Mouse (Mus musculus) hindbrain, embryonic 11.5 days (tissue): ENCODE data around the gene Wnk1. TPM values are rescaled to one million over a fixed set of nuclear protein-coding genes. Genes with fewer than 3 reads are reported as not detected.

Experiments used
- ATAC-seq: fragments of 200-750 bp; cut with Nextera tagmentation; 2 replicates; pipeline ENCODE4 v1.8.0; 2017; ENCODE audit warnings: mild to moderate bottlenecking, moderate TSS enrichment, moderate library complexity; ENCODE audit not compliant: low FRiP score
- DNase-seq: peaks from one replicate; pipeline ENCODE4 v3.0.0-alpha.2; 2015; ENCODE audit warnings: low spot score
- H3K27ac ChIP-seq: fragments of 300-500 bp; sonication (generic); 2 replicates; pipeline ENCODE4 v1.5.1; 2014; ENCODE audit warnings: mild to moderate bottlenecking, low read depth, low read length
- H3K27me3 ChIP-seq: fragments of 300-500 bp; sonication (generic); 2 replicates; pipeline ENCODE4 v1.6.1; 2014; ENCODE audit warnings: mild to moderate bottlenecking, low read length, moderate library complexity, mixed read lengths; ENCODE audit not compliant: control insufficient read depth, insufficient read depth
- H3K36me3 ChIP-seq: fragments of 300-500 bp; sonication (generic); 2 replicates; pipeline ENCODE4 v1.6.1; 2014; ENCODE audit warnings: mild to moderate bottlenecking, low read length, moderate library complexity, mixed read lengths; ENCODE audit not compliant: control insufficient read depth, insufficient read depth
- H3K4me1 ChIP-seq: fragments of 300-500 bp; sonication (generic); replicated peaks from 2 replicates; pipeline ENCODE4 v1.6.1; 2014; ENCODE audit warnings: low read length, mixed read lengths; ENCODE audit not compliant: control insufficient read depth, insufficient read depth
- H3K4me2 ChIP-seq: fragments of 300-500 bp; sonication (generic); replicated peaks from 2 replicates; pipeline ENCODE4 v1.6.1; 2014; ENCODE audit warnings: mild to moderate bottlenecking, low read depth, low read length
- H3K4me3 ChIP-seq: fragments of 300-500 bp; sonication (generic); 2 replicates; pipeline ENCODE4 v1.5.1; 2014; ENCODE audit warnings: low read depth, low read length
- H3K9ac ChIP-seq: fragments of 300-500 bp; sonication (generic); 2 replicates; pipeline ENCODE4 v1.6.1; 2014; ENCODE audit warnings: low read depth, low read length
- H3K9me3 ChIP-seq: fragments of 300-500 bp; sonication (generic); 2 replicates; pipeline ENCODE4 v1.6.1; 2016; ENCODE audit warnings: low read length; ENCODE audit not compliant: control insufficient read depth
- WGBS: fragments of 180-500 bp; shearing (Covaris S2); extraction: QIAGEN DNeasy Blood & Tissue Kit; methylation state at CpG from one replicate; pipeline ENCODE4 v1.1.7; 2014; 5-methylcytosine and 5-hydroxymethylcytosine counted together
- polyA plus RNA-seq: library from polyadenylated mRNA; unstranded; fragments of >200 nt; fragmentation: Nextera tagmentation; extraction: Ambion mirVana; gene quantifications from 2 replicates; pipeline ENCODE4 v1.2.1, GENCODE M21; 2014

The Wnk1 gene
- polyA plus RNA-seq, 1 experiment from 2014 or later: 91.7 TPM

- DNase-seq (peak; percentile 54), ATAC-seq (no peak)
- Histone ChIP-seq H3K36me3 (no peaks in the 10 kb centered on the region), H3K4me1 (no peaks in the 10 kb centered on the region), H3K27ac (no peak overlapping the region), H3K4me2 (no peak overlapping the region), H3K4me3 (no peak overlapping the region), H3K27me3 (no peaks in the 10 kb centered on the region), H3K9me3 (no peaks in the 10 kb centered on the region), H3K9ac (no peak overlapping the region)
Measured at GRCm38 (mm10) chr6:120001718-120002117, 36.8 kb downstream of the Wnk1 start.

GRCm38 (mm10) chr6:119996480-119996879 lies 42.0 kb downstream of the Wnk1 start:
- Histone ChIP-seq H3K9ac (no peak overlapping the region), H3K4me3 (no peak overlapping the region), H3K4me1 (no peaks in the 10 kb centered on the region), H3K4me2 (no peak overlapping the region), H3K27me3 (no peaks in the 10 kb centered on the region), H3K9me3 (no peaks in the 10 kb centered on the region), H3K27ac (no peak overlapping the region), H3K36me3 (no peaks in the 10 kb centered on the region)
- DNase-seq (no peak), ATAC-seq (no peak)
- 97% methylated on average over 1 of the region's 1 CpGs for WGBS

- H3K4me2 ChIP-seq: no peak overlapping the region
- no peak overlapping the region for H3K27ac ChIP-seq
- ATAC-seq (no peak), DNase-seq (peak; percentile 12)
- no peaks in the 10 kb centered on the region for H3K4me1 ChIP-seq
- 63% methylated on average over 4 of the region's 4 CpGs for WGBS
- H3K27me3 ChIP-seq: no peaks in the 10 kb centered on the region
- H3K9me3 ChIP-seq: no peaks in the 10 kb centered on the region
- no peak overlapping the region for H3K9ac ChIP-seq
- peaks cover 5% of the 10 kb centered on the region; the same call in 1 of the 2 replicates for H3K36me3 ChIP-seq
- no peak overlapping the region for H3K4me3 ChIP-seq
Measured at GRCm38 (mm10) chr6:119924235-119925005, 114.1 kb downstream of the Wnk1 start.

- Histone ChIP-seq H3K4me2 (no peak overlapping the region), H3K36me3 (peaks cover 5% of the 10 kb centered on the region; the same call in 1 of the 2 replicates), H3K4me3 (no peak overlapping the region), H3K27ac (no peak overlapping the region), H3K9ac (no peak overlapping the region), H3K27me3 (no peaks in the 10 kb centered on the region), H3K9me3 (no peaks in the 10 kb centered on the region), H3K4me1 (no peaks in the 10 kb centered on the region)
- DNase-seq (no peak), ATAC-seq (no peak)
- WGBS: 95% methylated on average over 4 of the region's 4 CpGs
Measured at GRCm38 (mm10) chr6:119922544-119922943, 115.9 kb downstream of the Wnk1 start.

- Histone ChIP-seq H3K27ac (no peak overlapping the region), H3K4me1 (no peaks in the 10 kb centered on the region), H3K9me3 (no peaks in the 10 kb centered on the region), H3K4me2 (no peak overlapping the region), H3K9ac (no peak overlapping the region), H3K36me3 (peaks cover 5% of the 10 kb centered on the region; the same call in 1 of the 2 replicates), H3K4me3 (no peak overlapping the region), H3K27me3 (no peaks in the 10 kb centered on the region)
- 90% methylated on average over 3 of the region's 3 CpGs for WGBS
- ATAC-seq (no peak), DNase-seq (no peak)
Measured at GRCm38 (mm10) chr6:119922136-119922535, 116.3 kb downstream of the Wnk1 start.

- DNase-seq (no peak), ATAC-seq (no peak)
- 93% methylated on average over 16 of the region's 16 CpGs for WGBS
- Histone ChIP-seq H3K4me3 (no peak overlapping the region), H3K36me3 (peaks cover 5% of the 10 kb centered on the region; the same call in 1 of the 2 replicates), H3K4me2 (no peak overlapping the region), H3K9me3 (no peaks in the 10 kb centered on the region), H3K27me3 (no peaks in the 10 kb centered on the region), H3K27ac (no peak overlapping the region), H3K9ac (no peak overlapping the region), H3K4me1 (no peaks in the 10 kb centered on the region)
Measured at GRCm38 (mm10) chr6:119918561-119919181, 119.8 kb downstream of the Wnk1 start.

- no peak overlapping the region for H3K9ac ChIP-seq
- H3K27ac ChIP-seq: no peak overlapping the region
- WGBS: 91% methylated on average over 5 of the region's 5 CpGs
- H3K4me2 ChIP-seq: no peak overlapping the region
- H3K36me3 ChIP-seq: peaks cover 3% of the 10 kb centered on the region; the same call in 1 of the 2 replicates
- ATAC-seq (no peak), DNase-seq (no peak)
- H3K4me3 ChIP-seq: no peak overlapping the region
- H3K4me1 ChIP-seq: no peaks in the 10 kb centered on the region
- H3K27me3 ChIP-seq: no peaks in the 10 kb centered on the region
- no peaks in the 10 kb centered on the region for H3K9me3 ChIP-seq
Measured at GRCm38 (mm10) chr6:119915710-119916109, 122.8 kb downstream of the Wnk1 start.

GRCm38 (mm10) chr6:119912046-119912445 lies 126.4 kb downstream of the Wnk1 start:
- Histone ChIP-seq H3K4me1 (no peaks in the 10 kb centered on the region), H3K27me3 (no peaks in the 10 kb centered on the region), H3K36me3 (peaks cover 3% of the 10 kb centered on the region; the same call in 1 of the 2 replicates), H3K4me2 (no peak overlapping the region), H3K27ac (no peak overlapping the region), H3K9me3 (no peaks in the 10 kb centered on the region), H3K9ac (no peak overlapping the region), H3K4me3 (no peak overlapping the region)
- 87% methylated on average over 5 of the region's 5 CpGs for WGBS
- ATAC-seq: no peak
- DNase-seq: no peak

- no peak overlapping the region for H3K4me3 ChIP-seq
- no peak overlapping the region for H3K27ac ChIP-seq
- WGBS: 93% methylated on average over 5 of the region's 5 CpGs
Measured at GRCm38 (mm10) chr6:119905461-119905860, 133.0 kb downstream of the Wnk1 start.

More at GRCm38 (mm10) chr6:119905461-119905860, 133.0 kb downstream of the Wnk1 start:
- H3K9me3 ChIP-seq: no peaks in the 10 kb centered on the region
- DNase-seq: no peak
- H3K4me2 ChIP-seq: no peak overlapping the region
- no peaks in the 10 kb centered on the region for H3K27me3 ChIP-seq
- ATAC-seq: no peak
- no peaks in the 10 kb centered on the region for H3K4me1 ChIP-seq
- no peak overlapping the region for H3K9ac ChIP-seq
- H3K36me3 ChIP-seq: no peaks in the 10 kb centered on the region
